In genomic region chr4:140103341-140104027, GRCm38 (mm10) we compare ENCODE assay signal across 8 mouse cellular contexts.
A peak's percentile ranks its signal among the peaks of the same experiment; 100 is the strongest.
DNase-seq lines count a peak whose midpoint lies in the region; ATAC-seq and TF ChIP-seq lines count a peak whose summit lies in the region.

No protein-coding gene starts in this region.

- H3K27me3 ChIP-seq in lung, embryonic 15.5 days = peaks cover 46% of the 10 kb centered on the region
- peaks cover 34% of the 10 kb centered on the region for H3K27me3 ChIP-seq in forebrain, embryonic 12.5 days
- H3K27me3 ChIP-seq in limb, embryonic 14.5 days (ENCODE audit: control insufficient read depth, insufficient read depth, low read length) = peaks cover 31% of the 10 kb centered on the region

- H3K4me3 ChIP-seq in lung, embryonic 15.5 days = 0 out of 2 replicates have a peak overlapping the region, but pooled peaks have one; percentile 14
- peak overlapping the region; percentile 28 for H3K4me3 ChIP-seq in forebrain, embryonic 12.5 days (replicated peaks)
- H3K4me3 ChIP-seq in limb, embryonic 14.5 days (replicated peaks; ENCODE audit: low read length) = no peak overlapping the region

- no peak for DNase-seq in lung, adult 18-20 months
- peak; percentile 40 for DNase-seq in limb, embryonic 14.5 days (ENCODE audit: low spot score)
- peak; percentile 55 for DNase-seq in testis, postnatal 10 days (ENCODE audit: low spot score)
- DNase-seq in adrenal gland, adult 2 months = no peak
- no peak for DNase-seq in cerebellum, postnatal 25 days
- DNase-seq in heart, adult 11 months = no peak

- H3K9me3 ChIP-seq in lung, embryonic 15.5 days = no peaks in the 10 kb centered on the region
- no peaks in the 10 kb centered on the region for H3K9me3 ChIP-seq in forebrain, embryonic 12.5 days
- H3K9me3 ChIP-seq in limb, embryonic 14.5 days (ENCODE audit: control insufficient read depth, low read length) = no peaks in the 10 kb centered on the region

- no peak overlapping the region for H3K27ac ChIP-seq in lung, embryonic 15.5 days
- peak overlapping the region; percentile 80 for H3K27ac ChIP-seq in forebrain, embryonic 12.5 days
- H3K27ac ChIP-seq in limb, embryonic 14.5 days (replicated peaks; ENCODE audit: low read depth, low read length) = no peak overlapping the region

- no peaks in the 10 kb centered on the region for H3K36me3 ChIP-seq in lung, embryonic 15.5 days
- H3K36me3 ChIP-seq in forebrain, embryonic 12.5 days (replicated peaks) = no peaks in the 10 kb centered on the region
- H3K36me3 ChIP-seq in limb, embryonic 14.5 days (ENCODE audit: control insufficient read depth, insufficient read depth, low read length) = no peaks in the 10 kb centered on the region

- TF ChIP-seq POLR2A in limb, embryonic 14.5 days (IDR thresholded peaks at IDR 0.05; ENCODE audit: borderline replicate concordance, extremely low read depth, insufficient read depth, insufficient read length) = no peak

- H3K4me2 ChIP-seq in lung, embryonic 15.5 days = peak overlapping the region; percentile 39
- peak overlapping the region; percentile 50 for H3K4me2 ChIP-seq in forebrain, embryonic 12.5 days
- peak overlapping the region; percentile 19; the same call in 1 of the 2 replicates for H3K4me2 ChIP-seq in limb, embryonic 14.5 days (replicated peaks; ENCODE audit: low read depth, low read length, severe bottlenecking)

- H3K9ac ChIP-seq in lung, embryonic 15.5 days = no peak overlapping the region
- H3K9ac ChIP-seq in forebrain, embryonic 12.5 days = peak overlapping the region; percentile 41; the same call in 1 of the 2 replicates
- H3K9ac ChIP-seq in limb, embryonic 14.5 days (ENCODE audit: low read depth, low read length, severe bottlenecking) = no peak overlapping the region

- no peak for ATAC-seq in lung, embryonic 15.5 days (ENCODE audit: borderline replicate concordance, extremely low read depth, low FRiP score, low TSS enrichment)
- peak; percentile 53 for ATAC-seq in forebrain, embryonic 12.5 days (ENCODE audit: low FRiP score)
- ATAC-seq in limb, embryonic 14.5 days (ENCODE audit: low FRiP score, low read depth) = no peak

- 4% methylated on average over 28 of the region's 28 CpGs for WGBS in lung, embryonic 15.5 days
- under 1% methylated on average over 28 of the region's 28 CpGs for WGBS in forebrain, embryonic 12.5 days
- WGBS in limb, embryonic 14.5 days = 3% methylated on average over 23 of the region's 28 CpGs

- 0 out of 2 replicates have a peak, but pooled peaks cover 7% of the 10 kb centered on the region for H3K4me1 ChIP-seq in lung, embryonic 15.5 days
- peaks cover 54% of the 10 kb centered on the region for H3K4me1 ChIP-seq in forebrain, embryonic 12.5 days
- 0 out of 2 replicates have a peak, but pooled peaks cover 4% of the 10 kb centered on the region for H3K4me1 ChIP-seq in limb, embryonic 14.5 days (ENCODE audit: control insufficient read depth, insufficient read depth, low read length)

Comparison
In these comparisons a context has a peak if more than half of its experiments do, and no peak if none do; other contexts are left out.
1. DNase-seq: peak in limb, embryonic 14.5 days (single experiment) and testis, postnatal 10 days (single experiment); none in lung, adult 18-20 months (0 of 2), adrenal gland, adult 2 months (single experiment), cerebellum, postnatal 25 days (0 of 2) and heart, adult 11 months (single experiment).
2. Peak in every context shown above with its lines, with median percentiles within 50 percentile points of each other: H3K4me2 ChIP-seq.